In the genomic region with DNA sequence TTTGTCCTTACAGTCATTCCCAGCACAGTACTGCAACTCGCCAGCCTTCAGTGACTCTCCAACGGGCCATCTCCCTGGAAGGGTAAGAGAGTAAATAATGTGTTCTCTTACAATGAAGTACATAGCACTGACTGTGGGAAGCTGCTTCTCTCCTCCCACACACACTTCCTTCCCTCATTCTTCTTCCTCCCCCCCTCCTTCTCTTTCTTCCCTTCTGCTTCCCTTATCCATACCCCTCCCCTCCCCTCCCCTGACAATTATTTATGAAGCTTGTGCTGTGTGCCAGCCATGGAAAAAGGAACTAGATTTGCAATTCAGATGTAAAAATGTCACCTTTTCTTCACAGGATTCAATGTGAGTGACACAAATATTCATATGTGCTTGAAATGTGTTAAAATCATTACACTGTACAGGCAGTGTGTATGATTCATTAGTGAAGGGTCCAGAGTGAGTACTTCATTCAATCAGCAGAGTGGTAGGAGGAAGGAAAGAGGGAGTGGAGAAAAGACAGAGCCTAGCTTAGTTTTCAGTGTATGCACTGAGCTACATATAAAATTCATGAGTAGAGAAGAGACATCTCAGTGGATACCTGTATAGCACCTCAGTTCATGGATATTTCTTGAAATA, we compare ENCODE assay signal across 22 mouse cellular contexts.
DNase-seq lines count a peak whose midpoint lies in the region; ATAC-seq and TF ChIP-seq lines count a peak whose summit lies in the region.
"Had no signal": no experiment of that assay in that cellular context is flagged by ENCODE, and none has a peak within 500 bp of the region (broad histone marks: within the 10 kb centered on the region; RNA-seq: fewer than 3 reads in every experiment).

No protein-coding gene starts in this region.

- peak; percentile 61 for ATAC-seq in hindbrain, embryonic 13.5 days (ENCODE audit: low FRiP score)
- ATAC-seq in hindbrain, postnatal 0 days: no peak
- ATAC-seq in hindbrain, embryonic 16.5 days: peak; percentile 50; the same call in 1 of the 2 replicates
- no peak for ATAC-seq in erythroid progenitor cell, adult 5-6 weeks (replicated peaks; ENCODE audit: low FRiP score, poor library complexity, severe bottlenecking)
- ATAC-seq in liver, embryonic 11.5 days (replicated peaks; ENCODE audit: low FRiP score): no peak
- ATAC-seq: intestine, embryonic 15.5 days; liver, embryonic 12.5 days had no signal

- no peaks in the 10 kb centered on the region for H3K36me3 ChIP-seq in hindbrain, embryonic 13.5 days
- no peaks in the 10 kb centered on the region for H3K36me3 ChIP-seq in hindbrain, postnatal 0 days (ENCODE audit: insufficient read depth, low read length)
- no peaks in the 10 kb centered on the region for H3K36me3 ChIP-seq in hindbrain, embryonic 16.5 days (ENCODE audit: control insufficient read depth, insufficient read depth, low read length)
- H3K36me3 ChIP-seq in liver, embryonic 11.5 days (ENCODE audit: control insufficient read depth, insufficient read depth, low read length): no peaks in the 10 kb centered on the region
- H3K36me3 ChIP-seq: intestine, embryonic 15.5 days; liver, embryonic 12.5 days; stomach, embryonic 15.5 days had no signal

- H3K4me2 ChIP-seq in hindbrain, embryonic 13.5 days: no peak overlapping the region
- no peak overlapping the region for H3K4me2 ChIP-seq in hindbrain, postnatal 0 days (ENCODE audit: low read depth, low read length)
- no peak overlapping the region for H3K4me2 ChIP-seq in hindbrain, embryonic 16.5 days (ENCODE audit: low read length)
- H3K4me2 ChIP-seq in liver, embryonic 11.5 days: no peak overlapping the region
- H3K4me2 ChIP-seq: intestine, embryonic 15.5 days; liver, embryonic 12.5 days; stomach, embryonic 15.5 days had no signal

- 48% methylated on average over 2 of the region's 2 CpGs for WGBS in hindbrain, embryonic 13.5 days
- WGBS in hindbrain, postnatal 0 days: 48% methylated on average over 2 of the region's 2 CpGs
- 47% methylated on average over 2 of the region's 2 CpGs for WGBS in hindbrain, embryonic 16.5 days
- 66% methylated on average over 2 of the region's 2 CpGs for whole genome bisulfite sequencing in liver, embryonic 11.5 days

- H3K27ac ChIP-seq in hindbrain, embryonic 13.5 days: no peak overlapping the region
- H3K27ac ChIP-seq in hindbrain, postnatal 0 days: no peak overlapping the region
- no peak overlapping the region for H3K27ac ChIP-seq in hindbrain, embryonic 16.5 days (ENCODE audit: low read depth, low read length)
- no peak overlapping the region for H3K27ac ChIP-seq in liver, embryonic 11.5 days (ENCODE audit: low read depth, low read length)
- H3K27ac ChIP-seq: heart, adult 2 months; intestine, embryonic 15.5 days; liver, embryonic 12.5 days; stomach, embryonic 15.5 days had no signal

- TF ChIP-seq CTCF in hindbrain, postnatal 0 days (IDR thresholded peaks at IDR 0.05; ENCODE audit: low read depth): no peak

- H3K4me3 ChIP-seq in hindbrain, embryonic 13.5 days: no peak overlapping the region
- H3K4me3 ChIP-seq in hindbrain, postnatal 0 days (ENCODE audit: low read length): no peak overlapping the region
- H3K4me3 ChIP-seq in hindbrain, embryonic 16.5 days (ENCODE audit: low read length): no peak overlapping the region
- no peak overlapping the region for H3K4me3 ChIP-seq in liver, embryonic 11.5 days (ENCODE audit: low read depth, low read length)
- H3K4me3 ChIP-seq: heart, adult 2 months; intestine, embryonic 15.5 days; liver, embryonic 12.5 days; stomach, embryonic 15.5 days had no signal

- H3K9ac ChIP-seq in hindbrain, embryonic 13.5 days: no peak overlapping the region
- H3K9ac ChIP-seq in hindbrain, postnatal 0 days (replicated peaks; ENCODE audit: low read length): no peak overlapping the region
- no peak overlapping the region for H3K9ac ChIP-seq in hindbrain, embryonic 16.5 days (ENCODE audit: low read depth, low read length)
- H3K9ac ChIP-seq in liver, embryonic 11.5 days (ENCODE audit: low read depth, low read length): no peak overlapping the region
- H3K9ac ChIP-seq: intestine, embryonic 15.5 days; liver, embryonic 12.5 days; stomach, embryonic 15.5 days had no signal

- no peaks in the 10 kb centered on the region for H3K9me3 ChIP-seq in hindbrain, embryonic 13.5 days
- H3K9me3 ChIP-seq in hindbrain, postnatal 0 days (ENCODE audit: low read length): no peaks in the 10 kb centered on the region
- no peaks in the 10 kb centered on the region for H3K9me3 ChIP-seq in hindbrain, embryonic 16.5 days (ENCODE audit: control insufficient read depth, low read length)
- H3K9me3 ChIP-seq in liver, embryonic 11.5 days (ENCODE audit: control insufficient read depth, low read length): no peaks in the 10 kb centered on the region
- H3K9me3 ChIP-seq: intestine, embryonic 15.5 days; liver, embryonic 12.5 days; stomach, embryonic 15.5 days had no signal

- H3K27me3 ChIP-seq in hindbrain, embryonic 13.5 days: no peaks in the 10 kb centered on the region
- H3K27me3 ChIP-seq in hindbrain, postnatal 0 days (ENCODE audit: insufficient read depth, low read length): no peaks in the 10 kb centered on the region
- H3K27me3 ChIP-seq in hindbrain, embryonic 16.5 days (replicated peaks; ENCODE audit: control insufficient read depth, insufficient read depth, low read length): no peaks in the 10 kb centered on the region
- H3K27me3 ChIP-seq in liver, embryonic 11.5 days (replicated peaks; ENCODE audit: control insufficient read depth, insufficient read depth, low read length): no peaks in the 10 kb centered on the region
- H3K27me3 ChIP-seq: CH12.LX; intestine, embryonic 15.5 days; liver, embryonic 12.5 days; stomach, embryonic 15.5 days had no signal

- no peak for DNase-seq in hindbrain, postnatal 0 days (ENCODE audit: low spot score)
- peak; percentile 2 for DNase-seq in retina, postnatal 1 day
- no peak for DNase-seq in retina, embryonic 14.5 days (ENCODE audit: low spot score)
- no peak for DNase-seq in liver, embryonic 11.5 days (ENCODE audit: low spot score)
- DNase-seq: adrenal gland, postnatal 36 days; cerebellum, adult 2 months; gastrocnemius, postnatal 25 days; heart, adult 2 months; heart, postnatal 36 days; kidney, postnatal 36 days; lung, adult 2 months; lung, postnatal 4 days; right cerebral cortex, postnatal 25 days; thymus, adult 18-20 months; thymus, postnatal 4 days had no signal

- no peaks in the 10 kb centered on the region for H3K4me1 ChIP-seq in hindbrain, embryonic 13.5 days (replicated peaks)
- H3K4me1 ChIP-seq in hindbrain, postnatal 0 days (ENCODE audit: insufficient read depth, low read length): no peaks in the 10 kb centered on the region
- H3K4me1 ChIP-seq in hindbrain, embryonic 16.5 days (ENCODE audit: control insufficient read depth, insufficient read depth, low read depth, low read length): no peaks in the 10 kb centered on the region
- H3K4me1 ChIP-seq in liver, embryonic 11.5 days (replicated peaks; ENCODE audit: control insufficient read depth, insufficient read depth, low read length): no peaks in the 10 kb centered on the region
- H3K4me1 ChIP-seq: intestine, embryonic 15.5 days; liver, embryonic 12.5 days; stomach, embryonic 15.5 days had no signal

Comparison
In these comparisons a context has a peak if more than half of its experiments do, and no peak if none do; other contexts are left out.
1. ATAC-seq: peak in hindbrain, embryonic 13.5 days (single experiment) and hindbrain, embryonic 16.5 days (single experiment); none in hindbrain, postnatal 0 days (single experiment), erythroid progenitor cell, adult 5-6 weeks (single experiment) and liver, embryonic 11.5 days (single experiment).